17 mouse cellular contexts compared by ENCODE assay signal in the genomic region with DNA sequence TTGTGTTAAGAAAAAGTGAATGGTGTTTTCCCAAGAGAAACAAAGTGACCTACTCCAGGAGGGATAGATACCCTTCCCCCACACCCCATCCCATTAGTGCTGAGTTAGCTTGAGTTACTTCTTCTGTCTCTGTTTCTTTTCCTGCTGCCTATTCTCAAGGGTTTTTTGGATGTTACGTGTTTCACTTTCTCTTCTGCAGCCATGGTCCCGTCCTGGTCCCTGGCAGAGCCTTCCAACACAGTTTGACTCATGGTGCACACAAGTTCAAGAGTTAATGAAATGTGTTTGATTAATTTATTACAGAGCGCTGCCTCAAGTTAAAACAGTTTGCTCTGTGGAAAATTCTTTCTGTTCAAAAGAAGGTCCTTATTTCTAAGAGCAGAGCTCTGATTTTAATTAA. TPM values are rescaled to one million over a fixed set of nuclear protein-coding genes. Genes with fewer than 3 reads are reported as not detected.
A peak's percentile ranks its signal among the peaks of the same experiment; 100 is the strongest.
DNase-seq lines count a peak whose midpoint lies in the region; ATAC-seq lines count a peak whose summit lies in the region.
"Had no signal": no experiment of that assay in that cellular context is flagged by ENCODE, and none has a peak within 500 bp of the region (broad histone marks: within the 10 kb centered on the region; RNA-seq: fewer than 3 reads in every experiment).

No protein-coding gene starts in this region.

- no peak for ATAC-seq in forebrain, embryonic 12.5 days (ENCODE audit: low FRiP score)
- no peak for ATAC-seq in kidney, embryonic 14.5 days (ENCODE audit: low FRiP score, low TSS enrichment)
- ATAC-seq: activated CD4-positive, CD25-positive, alpha-beta regulatory T cell, adult 4 months; forebrain, embryonic 16.5 days had no signal

- peaks cover 70% of the 10 kb centered on the region for H3K4me1 ChIP-seq in forebrain, embryonic 10.5 days
- H3K4me1 ChIP-seq in forebrain, embryonic 12.5 days: peaks cover 27% of the 10 kb centered on the region
- H3K4me1 ChIP-seq in kidney, embryonic 14.5 days (ENCODE audit: control insufficient read depth, insufficient read depth, low read length): no peaks in the 10 kb centered on the region
- peaks cover 70% of the 10 kb centered on the region for H3K4me1 ChIP-seq in limb, embryonic 10.5 days

- WGBS in forebrain, embryonic 10.5 days: 51% methylated on average over 3 of the region's 3 CpGs
- 52% methylated on average over 3 of the region's 3 CpGs for WGBS in forebrain, embryonic 12.5 days
- 45% methylated on average over 3 of the region's 3 CpGs for whole genome bisulfite sequencing in kidney, embryonic 14.5 days
- 25% methylated on average over 3 of the region's 3 CpGs for WGBS in limb, embryonic 10.5 days

- H3K27me3 ChIP-seq in forebrain, embryonic 10.5 days (ENCODE audit: poor library complexity, severe bottlenecking): peaks cover 30% of the 10 kb centered on the region
- peaks cover 15% of the 10 kb centered on the region for H3K27me3 ChIP-seq in forebrain, embryonic 12.5 days
- no peaks in the 10 kb centered on the region for H3K27me3 ChIP-seq in kidney, embryonic 14.5 days (ENCODE audit: control insufficient read depth, insufficient read depth, low read length)
- H3K27me3 ChIP-seq in limb, embryonic 10.5 days (ENCODE audit: low read depth, poor library complexity, severe bottlenecking): peaks cover 5% of the 10 kb centered on the region; the same call in 1 of the 2 replicates
- H3K27me3 ChIP-seq: CH12.LX; lung, embryonic 15.5 days had no signal

- no peak overlapping the region for H3K9ac ChIP-seq in forebrain, embryonic 12.5 days
- H3K9ac ChIP-seq in kidney, embryonic 14.5 days (ENCODE audit: low read depth, low read length): no peak overlapping the region
- H3K9ac ChIP-seq: lung, embryonic 15.5 days had no signal

- H3K4me3 ChIP-seq in forebrain, embryonic 10.5 days: no peak overlapping the region
- H3K4me3 ChIP-seq in forebrain, embryonic 12.5 days (replicated peaks): no peak overlapping the region
- H3K4me3 ChIP-seq in kidney, embryonic 14.5 days (ENCODE audit: low read length): no peak overlapping the region
- H3K4me3 ChIP-seq in limb, embryonic 10.5 days: no peak overlapping the region
- H3K4me3 ChIP-seq: heart, embryonic 10.5 days; lung, embryonic 15.5 days had no signal

- peak overlapping the region; percentile 12; the same call in 1 of the 2 replicates for H3K27ac ChIP-seq in forebrain, embryonic 10.5 days
- no peak overlapping the region for H3K27ac ChIP-seq in forebrain, embryonic 12.5 days
- no peak overlapping the region for H3K27ac ChIP-seq in kidney, embryonic 14.5 days (ENCODE audit: low read depth, low read length)
- peak overlapping the region; percentile 47 for H3K27ac ChIP-seq in limb, embryonic 10.5 days
- H3K27ac ChIP-seq: heart, embryonic 10.5 days; lung, embryonic 15.5 days had no signal

- H3K9me3 ChIP-seq in forebrain, embryonic 10.5 days: no peaks in the 10 kb centered on the region
- no peaks in the 10 kb centered on the region for H3K9me3 ChIP-seq in forebrain, embryonic 12.5 days
- no peaks in the 10 kb centered on the region for H3K9me3 ChIP-seq in kidney, embryonic 14.5 days (ENCODE audit: control insufficient read depth, low read length)
- H3K9me3 ChIP-seq in limb, embryonic 10.5 days (replicated peaks): no peaks in the 10 kb centered on the region
- H3K9me3 ChIP-seq: heart, embryonic 10.5 days; lung, embryonic 15.5 days had no signal

- no peaks in the 10 kb centered on the region for H3K36me3 ChIP-seq in forebrain, embryonic 10.5 days (replicated peaks)
- no peaks in the 10 kb centered on the region for H3K36me3 ChIP-seq in forebrain, embryonic 12.5 days (replicated peaks)
- H3K36me3 ChIP-seq in kidney, embryonic 14.5 days (ENCODE audit: control insufficient read depth, insufficient read depth, low read length): no peaks in the 10 kb centered on the region
- no peaks in the 10 kb centered on the region for H3K36me3 ChIP-seq in limb, embryonic 10.5 days
- H3K36me3 ChIP-seq: heart, embryonic 10.5 days; lung, embryonic 15.5 days had no signal

- H3K4me2 ChIP-seq in forebrain, embryonic 12.5 days: no peak overlapping the region
- no peak overlapping the region for H3K4me2 ChIP-seq in kidney, embryonic 14.5 days (replicated peaks; ENCODE audit: low read depth, low read length)
- H3K4me2 ChIP-seq: liver, embryonic 11.5 days; lung, embryonic 15.5 days had no signal

- DNase-seq in forebrain, embryonic 10.5 days (ENCODE audit: extremely low spot score, low spot score): no peak
- DNase-seq in kidney, postnatal 14 days: peak; percentile 30
- peak; percentile 24 for DNase-seq in embryo, embryonic 11 days
- DNase-seq in limb, embryonic 10.5 days (ENCODE audit: low spot score): no peak
- no peak for DNase-seq in urinary bladder, postnatal 4 days (ENCODE audit: low spot score in 2 of 2)
- no peak for DNase-seq in cerebellum, adult 11-12 months
- DNase-seq: cerebellum, adult 9-11 months; gastrocnemius, postnatal 14 days; heart, postnatal 36 days had no signal

RNA-seq across cellular contexts. Expression of gene Stx18, which starts 44.0 kb away (rescaled TPM):
- polyA plus RNA-seq in forebrain, embryonic 10.5 days (2016; fragmentation: Nextera tagmentation; extraction: Ambion mirVana): 52.0 and 54.4 TPM in 2 replicates
- 35.6 and 41.6 TPM in 2 replicates for polyA plus RNA-seq in forebrain, embryonic 12.5 days (2016; fragmentation: Nextera tagmentation; extraction: Ambion mirVana)
- polyA plus RNA-seq in kidney, embryonic 14.5 days (2014; fragmentation: Nextera tagmentation; extraction: Ambion mirVana): 38.3 and 46.7 TPM in 2 replicates
- polyA plus RNA-seq in limb, embryonic 10.5 days (2016; fragmentation: Nextera tagmentation; extraction: Ambion mirVana): 49.4 and 53.4 TPM in 2 replicates

Comparison
In these comparisons a context has a peak if more than half of its experiments do, and no peak if none do; other contexts are left out.
1. H3K27ac ChIP-seq: peak in forebrain, embryonic 10.5 days (single experiment) and limb, embryonic 10.5 days (single experiment); none in forebrain, embryonic 12.5 days (single experiment) and kidney, embryonic 14.5 days (single experiment).
2. DNase-seq: peak in kidney, postnatal 14 days (single experiment) and embryo, embryonic 11 days (single experiment); none in forebrain, embryonic 10.5 days (single experiment), limb, embryonic 10.5 days (single experiment), urinary bladder, postnatal 4 days (0 of 2) and cerebellum, adult 11-12 months (single experiment).